Mouse (Mus musculus) thymus, postnatal 10 days (tissue): ENCODE results near the gene Gls.

Experiments used
- DNase-seq, 2 experiments: peaks; one replicate each; pipeline ENCODE4 v3.0.0; 2021; ENCODE audit warnings: low spot score in 2 of 2

Gls gene

DNA sequence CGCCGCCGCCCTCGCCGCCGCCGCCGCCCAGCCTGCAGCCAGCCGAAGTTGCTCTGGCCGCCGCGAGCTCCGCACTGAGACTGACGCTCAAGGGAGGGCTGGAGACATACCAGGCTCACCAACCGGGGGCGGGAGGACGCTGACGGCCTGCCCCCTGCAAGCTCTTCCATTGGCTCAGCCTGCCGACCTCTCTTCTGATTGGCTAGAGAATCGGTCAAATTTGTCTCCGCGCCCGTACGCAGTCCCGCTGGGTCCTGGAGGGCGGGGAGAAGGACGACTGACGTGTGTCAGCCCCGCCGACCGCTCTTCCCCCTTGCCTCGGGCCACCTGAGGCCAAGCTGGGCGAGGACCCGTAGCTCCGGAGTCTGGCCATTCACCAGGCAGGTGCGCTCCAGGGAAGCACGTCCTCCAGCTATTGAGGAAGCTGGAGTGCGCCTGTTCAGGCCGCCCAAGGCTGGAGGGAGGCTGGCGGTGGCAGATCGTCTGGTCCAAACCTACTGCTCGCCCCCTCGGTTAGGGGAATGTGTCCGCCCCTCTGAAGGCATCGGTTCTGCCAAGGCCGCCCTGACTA, at the start of gene Gls:
Gene Gls, minus strand, starts transcription at position 90 of the 571 bp plus-strand sequence.
- peak; percentile 95 to 96 for DNase-seq

DNA sequence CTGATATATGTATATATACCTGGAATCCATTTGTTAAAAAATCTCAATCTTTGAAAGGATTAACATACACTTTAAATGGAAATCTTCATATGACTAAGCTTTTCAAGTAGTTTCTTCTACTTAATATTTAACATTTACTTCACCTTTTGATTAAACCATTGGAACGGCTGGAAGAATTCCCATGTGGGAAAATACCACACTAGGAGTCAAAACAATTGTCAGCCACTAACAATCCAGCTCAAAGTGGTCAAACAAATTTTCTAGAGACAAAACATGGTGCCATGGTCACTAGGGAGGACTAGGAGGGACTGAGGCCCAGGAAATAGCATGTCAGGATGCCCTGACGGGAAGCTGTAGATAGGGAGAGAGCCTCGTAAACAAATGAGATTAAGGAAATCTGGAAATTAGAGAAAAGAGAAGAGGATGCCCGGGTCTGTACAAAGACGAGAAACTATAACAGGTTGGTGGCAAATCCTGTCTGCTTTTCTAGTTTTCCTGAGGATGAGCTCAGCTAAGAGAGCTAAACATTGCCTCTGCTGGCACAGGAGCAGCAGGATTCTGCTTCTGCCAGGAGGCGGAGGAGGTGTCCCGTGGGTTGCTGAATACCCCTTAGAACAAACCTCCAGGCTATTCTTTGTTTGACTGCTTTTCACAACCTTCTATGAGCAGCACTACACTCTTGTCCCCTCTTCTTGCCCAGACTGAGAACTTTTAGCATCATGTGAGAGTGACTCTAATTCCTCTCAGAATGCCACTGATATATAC, 47.0 kb upstream of the Gls start:
- no peak for DNase-seq

DNA sequence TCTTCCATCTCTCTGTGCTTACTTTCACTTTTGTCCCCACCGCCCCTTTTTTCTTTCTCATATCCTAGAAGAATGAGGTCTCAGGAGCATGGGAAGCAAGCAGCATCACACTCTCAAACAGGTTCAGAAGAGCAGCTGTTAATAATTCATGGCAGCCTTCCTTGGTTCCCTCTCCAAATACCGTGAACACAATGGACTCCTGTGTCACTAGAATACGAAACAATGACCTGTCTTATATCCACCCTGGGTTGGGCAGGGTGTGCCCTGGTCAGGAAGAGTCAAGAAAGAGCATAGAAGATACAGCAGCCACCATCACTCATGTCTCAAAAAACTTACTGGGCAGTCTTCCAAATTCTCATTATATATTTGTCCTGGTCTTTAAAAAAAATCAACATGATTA, 46.3 kb upstream of the Gls start:
- no peak for DNase-seq

DNA sequence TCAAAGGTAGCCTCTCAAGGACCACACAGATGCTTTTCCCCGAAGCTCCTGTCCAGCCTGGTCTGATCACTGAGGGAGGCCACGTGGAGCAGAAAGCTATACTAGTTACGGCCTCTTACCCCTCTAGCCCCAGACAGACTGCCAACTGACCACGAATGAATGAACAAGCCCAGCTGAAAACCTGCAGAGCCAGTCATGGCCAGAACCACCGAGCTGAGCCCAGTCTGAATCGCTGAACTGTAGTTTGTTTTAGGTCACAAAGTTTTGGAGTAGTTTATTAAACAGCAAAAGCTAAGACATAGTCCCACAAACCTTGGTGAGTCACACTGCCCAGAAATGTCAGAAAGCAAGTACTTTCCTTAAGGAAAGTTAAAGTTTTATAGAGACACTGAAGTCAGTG, 45.0 kb upstream of the Gls start:
- no peak for DNase-seq

DNA sequence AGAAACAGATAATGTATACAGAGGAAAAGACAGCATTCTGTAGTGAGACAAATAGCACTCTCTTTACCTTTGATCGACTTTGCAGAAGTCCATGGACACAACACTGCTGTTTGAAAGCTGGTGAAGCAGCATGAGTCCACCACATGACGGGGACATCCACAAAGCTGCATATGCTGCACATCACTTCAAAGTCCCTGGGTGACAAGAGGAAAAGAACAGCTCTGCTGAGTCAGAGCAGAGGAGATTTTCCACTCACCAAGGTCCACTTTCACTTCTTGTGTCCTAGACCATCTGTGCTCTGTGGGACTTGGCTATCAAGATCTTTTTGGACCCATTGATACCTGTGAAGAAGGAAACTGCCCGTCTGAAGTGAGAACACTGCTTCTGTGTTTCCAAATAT, 41.2 kb upstream of the Gls start:
- DNase-seq = no peak

DNA sequence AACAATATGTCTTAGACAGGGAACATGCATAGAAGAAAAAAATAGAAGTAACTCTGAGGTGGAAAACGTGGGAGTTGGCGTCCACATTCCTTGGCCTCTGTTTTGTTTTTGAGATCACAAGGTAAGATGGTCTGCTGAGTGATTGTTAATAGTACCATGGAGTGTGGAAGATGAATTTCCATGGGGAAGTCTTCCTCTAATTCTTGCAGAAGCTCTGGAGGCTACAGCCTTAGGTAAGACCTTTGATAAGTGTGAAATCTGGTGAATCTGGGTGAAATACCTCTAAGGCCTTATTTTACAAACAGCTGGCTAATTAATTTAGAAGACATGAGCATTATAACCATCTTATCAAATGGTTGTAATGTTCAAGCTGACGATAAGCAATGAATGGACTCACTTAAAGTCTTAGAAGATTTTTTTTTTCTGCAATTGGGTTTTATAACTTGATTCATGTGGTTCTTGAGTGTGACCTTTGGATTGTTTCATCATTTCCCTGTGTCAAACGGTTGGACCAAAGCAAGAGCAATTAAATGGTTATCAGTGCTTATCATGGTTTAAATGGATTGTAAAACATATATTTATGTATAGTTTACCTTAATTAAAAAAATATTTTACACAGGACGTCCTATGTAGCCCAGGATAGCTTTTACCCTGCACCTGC, 39.1 kb upstream of the Gls start:
- DNase-seq = no peak

DNA sequence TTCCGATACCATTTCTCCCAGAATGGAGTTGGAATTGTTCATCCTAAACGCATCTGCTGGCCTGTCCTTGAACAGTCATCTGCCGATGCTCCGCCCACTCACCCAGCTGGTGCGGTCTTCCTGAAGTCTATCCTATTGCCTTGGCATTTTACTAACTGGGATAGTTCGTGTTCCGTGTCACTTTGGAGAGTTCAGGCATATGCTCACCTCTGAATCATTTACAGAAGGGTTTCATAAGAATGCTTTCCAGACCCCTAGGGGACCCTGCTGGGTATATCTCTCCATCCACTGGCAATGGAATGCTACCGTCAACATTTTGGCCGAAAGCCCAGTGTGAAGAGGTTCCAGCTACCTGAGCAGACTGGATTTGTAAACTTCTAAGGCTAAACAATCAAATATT, 37.3 kb upstream of the Gls start:
- no peak for DNase-seq

DNA sequence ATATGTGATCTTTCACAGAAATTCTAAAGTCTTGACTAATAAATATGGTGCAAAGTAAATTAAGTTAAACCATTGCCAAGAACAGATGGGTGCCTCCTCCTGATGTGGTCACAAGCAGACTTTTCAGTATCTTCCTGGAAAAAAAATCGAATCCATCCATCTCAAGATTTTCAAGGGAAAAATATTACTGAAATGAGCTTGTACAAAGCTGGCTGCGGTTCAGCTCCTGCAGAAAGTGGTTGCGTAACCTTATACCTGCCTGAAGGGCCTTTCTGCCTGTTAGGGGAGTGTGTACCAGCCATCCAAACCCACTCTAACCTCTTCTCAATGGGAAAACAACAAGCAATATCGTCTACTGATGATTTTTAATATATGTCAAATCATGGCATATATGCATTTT, 36.6 kb upstream of the Gls start:
- no peak for DNase-seq

DNA sequence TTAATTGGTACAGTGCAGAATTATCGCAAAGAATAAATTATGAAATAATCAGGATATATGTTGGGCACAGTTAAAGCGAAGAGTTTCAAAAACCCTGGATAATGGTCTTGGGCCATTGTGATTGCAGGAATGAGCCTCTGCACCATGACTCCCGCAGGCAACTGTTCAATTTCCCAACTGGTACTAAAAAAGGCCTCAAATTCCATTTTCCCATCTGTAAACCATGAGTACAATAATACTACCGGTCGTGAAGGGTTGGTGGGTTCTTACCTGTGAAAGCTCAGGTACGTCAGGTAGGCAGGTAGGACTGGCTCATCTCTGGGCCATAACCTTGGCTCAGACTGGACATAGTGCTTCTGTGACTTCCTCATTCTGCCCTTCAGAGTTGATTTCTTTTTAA, 35.0 kb upstream of the Gls start:
- no peak for DNase-seq

DNA sequence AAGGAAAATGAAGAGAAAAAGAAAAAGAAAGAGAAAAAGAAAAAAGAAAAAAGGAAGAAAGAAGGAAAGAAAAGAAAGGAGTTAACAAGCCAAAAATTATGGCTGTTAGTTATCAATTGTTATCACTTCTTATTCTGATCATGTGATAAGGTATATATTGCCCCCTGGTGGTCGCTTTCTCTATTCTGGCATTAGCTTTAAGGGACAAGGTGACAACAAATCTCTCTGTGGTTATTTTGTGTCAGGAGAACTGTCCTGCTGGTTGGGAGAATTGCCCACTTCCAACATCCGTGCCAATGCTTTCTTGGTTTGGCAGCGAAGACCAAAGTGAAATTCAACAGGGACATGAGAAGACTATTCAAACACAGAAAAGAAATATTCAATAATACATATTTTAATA, 34.6 kb upstream of the Gls start:
- peak; percentile 46 to 81 for DNase-seq

DNA sequence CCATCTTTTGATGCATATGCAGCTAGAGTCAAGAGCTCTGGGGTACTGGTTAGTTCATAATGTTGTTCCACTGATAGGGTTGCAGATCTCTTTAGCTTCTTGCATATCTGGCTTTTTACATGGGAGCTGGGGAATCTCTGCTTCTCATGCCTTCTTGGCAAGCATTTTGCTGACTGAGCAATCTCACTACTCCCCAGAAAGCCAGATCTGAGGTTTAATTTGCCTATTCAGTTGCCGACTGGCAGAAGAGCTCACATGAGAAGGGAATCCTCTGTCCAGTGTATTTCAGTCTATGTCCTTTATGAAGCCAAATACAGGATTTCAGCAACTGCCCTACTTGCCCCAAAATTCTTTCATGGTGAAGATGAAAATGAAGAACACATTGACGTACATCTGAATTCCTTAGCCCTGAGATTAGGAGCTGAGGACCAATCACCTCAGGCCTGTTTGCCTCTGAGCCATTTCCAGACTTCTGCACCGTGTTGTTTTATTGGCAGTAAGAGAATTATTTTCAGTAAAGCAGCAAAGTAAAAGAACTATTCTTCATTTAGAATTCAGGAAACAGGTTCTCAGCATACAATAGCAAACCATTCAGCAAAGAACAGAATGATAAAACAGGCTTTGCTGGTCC, 33.0 kb upstream of the Gls start:
- no peak for DNase-seq

DNA sequence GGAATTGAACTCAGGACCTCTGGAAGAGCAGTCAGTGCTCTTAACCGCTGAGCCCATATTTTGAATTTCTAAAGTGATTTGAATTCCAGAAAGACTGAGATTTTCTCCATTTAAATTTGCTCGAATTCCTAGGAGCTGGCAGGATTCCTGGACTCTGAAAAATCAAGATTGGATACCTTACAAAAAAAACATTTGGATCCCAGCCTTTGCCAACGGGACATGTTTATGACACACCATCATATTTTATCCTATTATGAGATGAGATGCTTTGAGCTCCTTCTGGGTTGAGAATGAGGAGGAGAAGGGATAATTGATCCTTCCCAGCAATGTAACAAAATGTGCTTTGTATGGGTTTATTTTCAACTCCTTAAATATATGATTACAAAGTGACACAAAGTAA, 31.3 kb upstream of the Gls start:
- no peak for DNase-seq

DNA sequence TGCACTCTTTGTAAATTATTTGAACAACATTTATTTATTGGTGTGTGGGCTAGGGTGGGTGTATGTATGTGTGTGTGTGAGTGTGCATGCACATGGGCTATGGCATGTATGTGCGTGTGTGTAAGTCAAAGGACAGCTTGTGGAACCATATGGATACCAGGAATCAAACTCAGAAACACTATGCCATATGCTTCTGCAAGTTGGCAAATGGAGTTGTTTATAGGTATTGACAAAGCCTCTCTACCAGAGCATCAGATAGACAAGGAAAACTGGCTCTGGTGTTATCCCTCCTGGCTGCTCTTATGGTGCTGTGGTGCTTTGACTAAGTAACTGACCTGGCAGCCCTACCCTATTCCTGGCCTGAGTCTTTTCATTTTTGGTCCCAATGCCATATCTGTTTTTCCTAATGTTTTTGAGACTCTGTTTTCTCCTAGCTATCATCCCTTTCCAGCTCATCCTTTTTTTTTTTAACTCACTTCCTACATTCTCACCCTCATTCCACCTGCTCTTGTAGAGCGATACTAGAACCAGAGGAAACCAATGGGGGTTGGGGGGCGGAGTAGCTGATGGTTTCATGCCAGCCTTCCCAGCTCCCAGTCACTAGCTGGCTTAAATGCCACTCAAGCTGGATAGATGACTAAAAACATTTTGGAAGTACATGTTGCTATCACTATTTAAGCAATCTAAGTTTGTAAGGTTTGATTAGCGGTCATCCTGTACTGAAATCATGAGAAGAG, 27.5 kb upstream of the Gls start:
- DNase-seq = no peak

DNA sequence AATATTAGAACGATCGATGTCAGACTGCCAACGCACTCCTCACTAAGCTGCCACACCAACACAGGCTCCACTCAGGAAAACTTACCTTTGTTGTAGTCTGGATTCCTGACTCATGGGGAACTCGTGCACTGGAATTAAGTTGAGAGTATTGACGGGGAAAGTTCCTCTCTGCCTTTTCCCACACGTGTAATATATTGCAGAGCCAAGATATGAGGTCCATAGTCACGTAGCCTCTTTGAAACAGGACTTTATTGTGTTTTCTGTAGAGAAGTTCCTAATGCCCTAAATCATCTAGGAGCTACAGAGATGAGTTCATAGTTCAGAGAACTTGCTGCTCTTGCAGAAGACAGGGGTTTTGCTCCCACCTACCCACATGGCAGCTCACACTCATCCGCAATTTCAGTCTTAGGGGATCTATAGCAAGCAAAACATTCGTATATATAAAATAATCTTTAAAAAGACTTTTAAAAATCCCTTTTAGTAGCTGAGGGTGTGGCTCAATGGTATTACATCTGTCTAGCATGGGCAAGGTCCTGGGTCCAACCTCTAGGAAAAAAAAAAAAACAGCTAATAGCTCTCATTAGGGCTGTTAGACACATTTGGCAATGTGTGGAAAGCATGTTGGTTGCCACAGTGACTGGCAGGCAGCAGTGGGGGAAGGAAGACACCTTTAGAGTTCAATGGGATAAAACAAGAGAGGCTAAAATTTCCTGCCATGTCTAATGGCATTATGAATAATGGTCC, 25.1 kb upstream of the Gls start:
- DNase-seq = no peak

DNA sequence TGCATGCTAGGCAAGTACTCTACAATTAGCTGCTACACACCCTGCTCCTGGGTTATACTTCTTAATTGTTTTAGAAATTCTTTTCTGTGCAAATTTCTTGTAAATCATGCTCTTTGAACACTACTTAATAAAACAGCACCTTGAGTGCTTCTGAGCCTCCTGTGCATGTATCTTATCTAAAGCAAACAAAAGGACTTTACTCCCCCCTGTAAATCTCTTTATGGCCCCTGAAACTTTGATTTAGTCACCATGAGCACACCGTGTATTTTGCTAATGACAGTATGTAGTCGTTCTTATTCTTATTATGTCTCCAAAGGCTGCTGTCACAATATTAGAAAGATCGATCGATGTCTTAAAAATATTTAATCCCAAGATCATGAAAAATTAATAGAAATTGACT, 23.9 kb upstream of the Gls start:
- DNase-seq = no peak

DNA sequence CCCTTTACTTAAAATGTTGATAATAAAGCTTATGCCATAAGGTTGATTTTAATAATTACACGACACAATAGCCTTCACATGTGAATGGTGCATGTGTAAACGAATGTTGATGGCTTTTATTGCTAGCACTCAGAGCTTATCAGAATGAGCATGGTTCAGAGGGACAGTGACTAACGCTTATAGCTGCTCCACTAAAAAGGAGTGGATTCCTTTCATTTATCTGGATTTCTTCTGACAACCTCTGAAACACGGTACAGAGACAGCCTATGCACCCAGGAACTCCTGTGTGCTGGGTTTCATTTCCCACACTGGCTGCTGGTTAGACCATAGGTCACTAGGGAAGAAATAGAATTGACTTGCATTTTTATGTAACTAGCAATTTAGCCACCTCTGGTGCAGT, 23.2 kb upstream of the Gls start:
- DNase-seq = no peak

DNA sequence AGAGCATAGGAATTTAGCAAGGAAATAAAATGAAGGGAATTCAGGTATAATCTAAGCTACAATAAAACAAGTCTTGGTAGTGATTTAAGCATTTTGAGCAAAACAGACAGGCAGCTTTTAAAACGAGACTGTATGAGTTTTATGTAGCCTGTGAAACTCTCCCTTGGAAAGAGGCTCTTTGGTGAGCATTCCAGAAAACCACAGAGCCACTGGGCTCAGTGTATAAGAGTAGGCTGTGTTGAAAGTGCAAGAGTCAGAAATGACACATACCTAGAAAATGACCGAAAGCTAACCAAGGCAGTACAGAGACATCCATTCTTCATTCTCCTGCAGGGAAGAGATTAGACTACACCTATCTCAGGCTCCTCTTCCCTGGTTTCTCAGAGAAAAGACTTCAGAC, 21.4 kb upstream of the Gls start:
- no peak for DNase-seq

DNA sequence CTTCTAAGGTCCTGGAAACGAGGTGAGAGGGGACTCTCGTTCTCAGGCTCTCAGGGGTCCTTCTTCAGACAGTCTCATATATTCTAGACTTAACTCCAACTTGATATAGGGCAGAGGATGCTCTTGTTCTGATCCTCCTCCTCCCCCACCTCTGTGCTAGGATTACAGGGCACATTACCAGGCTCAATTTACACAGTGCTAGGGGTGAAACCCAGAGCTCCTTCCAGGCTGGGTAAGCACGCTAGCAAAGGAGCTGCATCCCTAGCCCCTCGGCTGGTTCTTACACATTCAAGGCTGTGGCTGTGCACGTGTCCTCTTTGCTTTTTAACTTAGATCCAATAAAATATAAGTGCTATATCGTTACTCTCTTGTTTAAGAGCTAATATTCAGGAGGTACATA, 20.4 kb upstream of the Gls start:
- no peak for DNase-seq

DNA sequence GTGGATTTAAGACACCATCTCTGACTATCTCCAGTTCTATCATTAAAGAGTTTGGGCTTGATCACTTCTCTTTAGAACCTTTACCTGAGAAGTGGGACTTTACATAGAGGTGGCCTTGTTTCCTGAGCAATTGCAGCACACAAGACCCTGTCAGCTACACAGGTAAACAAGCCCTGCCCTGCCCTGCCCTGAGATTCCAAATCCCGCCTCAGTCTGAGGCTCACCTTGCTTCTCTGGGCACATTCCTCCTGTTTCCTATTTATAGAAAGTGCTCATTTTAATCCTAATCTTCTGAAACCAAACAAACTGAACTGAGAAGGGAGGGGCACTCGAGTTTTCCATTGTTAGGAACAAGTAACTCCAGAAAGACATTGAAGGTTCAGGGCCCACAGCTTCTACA, 19.4 kb upstream of the Gls start:
- DNase-seq = no peak

DNA sequence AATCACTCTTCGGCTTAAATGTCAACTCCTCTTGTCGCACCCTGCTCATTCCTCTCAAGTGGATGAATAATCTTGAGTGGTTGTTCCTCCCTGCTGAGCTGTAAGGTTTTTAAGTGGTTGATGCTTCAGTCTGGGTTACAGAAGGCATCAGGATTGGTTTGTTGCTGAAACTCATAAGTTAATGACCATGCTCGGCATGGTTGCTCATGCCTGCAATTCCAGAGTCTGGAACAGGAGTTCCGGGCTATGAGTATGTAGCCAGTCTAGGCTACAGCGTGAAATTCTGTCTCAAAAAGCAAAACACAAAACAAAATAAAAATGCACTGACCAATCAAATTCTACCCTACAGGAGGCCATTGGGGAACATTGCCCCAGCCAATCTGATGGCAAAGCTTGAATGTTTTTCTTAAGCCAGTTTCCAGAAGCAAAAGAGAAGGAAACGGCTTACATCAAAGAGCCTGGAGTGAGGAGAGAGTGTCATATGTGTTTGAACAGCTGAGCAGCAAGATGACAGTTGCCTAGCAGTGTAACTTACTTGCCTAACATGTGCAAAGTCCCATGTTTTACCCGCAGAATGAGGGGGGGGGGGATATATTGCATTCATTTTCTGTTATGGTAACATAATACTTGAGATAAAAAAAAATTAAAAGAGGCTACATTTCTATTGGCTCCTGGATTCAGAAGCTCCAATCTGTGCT, 18.2 kb upstream of the Gls start:
- no peak for DNase-seq
